Mouse (Mus musculus): ENCODE data around the gene Pnma1. TPM values are rescaled to one million over a fixed set of nuclear protein-coding genes. Genes with fewer than 3 reads are reported as not detected.

Gene Pnma1
- polyA plus RNA-seq, 1 experiment, result 0.40 TPM

DNA sequence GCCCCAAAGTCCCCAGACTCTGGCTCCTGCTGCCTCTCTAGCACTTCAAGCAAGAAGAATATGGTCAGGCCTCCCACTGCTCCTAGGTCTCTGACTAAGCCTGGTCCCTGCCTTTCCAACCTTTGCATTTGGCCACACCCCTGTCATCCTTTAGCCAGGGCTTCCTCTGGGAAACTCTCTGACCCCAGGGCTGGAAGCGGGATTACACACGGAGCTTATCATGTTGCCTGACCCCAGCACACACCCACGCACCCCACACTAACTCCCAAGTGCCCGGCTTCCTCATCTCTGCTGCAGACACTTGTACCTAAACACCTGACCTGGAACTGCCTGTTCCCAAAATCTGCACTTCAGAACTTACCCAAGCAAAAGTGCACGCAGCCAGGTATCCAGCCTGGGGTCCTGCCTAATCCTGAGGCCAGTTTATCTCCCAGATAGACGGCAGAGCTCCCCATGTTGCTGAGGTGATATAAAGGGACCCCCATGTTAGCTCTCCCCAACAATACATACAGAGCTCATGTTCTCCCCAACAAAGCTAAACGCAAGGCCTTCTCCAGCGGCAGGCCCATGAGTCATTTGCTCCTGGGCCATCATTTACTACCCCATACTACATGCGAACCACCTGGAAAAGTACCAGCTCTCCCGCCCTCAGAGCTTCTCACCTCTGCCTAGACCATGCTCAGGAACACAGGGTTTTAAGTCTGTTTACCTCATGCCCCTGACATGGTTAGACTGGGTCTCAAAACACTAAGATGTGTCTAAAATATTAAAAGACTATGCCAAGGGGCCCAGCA is 30.6 kb upstream of the Pnma1 start:
- Histone ChIP-seq H3K36me3 (ENCODE audit: control insufficient read depth, insufficient read depth, low read length) (peaks cover 3% of the 10 kb centered on the region), H3K27me3 (ENCODE audit: control insufficient read depth, insufficient read depth, low read length) (no peaks in the 10 kb centered on the region), H3K4me3 (ENCODE audit: extremely low read depth, insufficient read depth, insufficient read length) (no peak overlapping the region), H3K4me1 (ENCODE audit: control insufficient read depth, insufficient read depth, insufficient read length) (peaks cover 66% of the 10 kb centered on the region), H3K27ac (ENCODE audit: insufficient read depth, low read length) (peak overlapping the region; percentile 96)
- 64% methylated on average over 10 of the region's 10 CpGs for WGBS
- peak in 1 of 2 experiments; percentile 5 for DNase-seq (ENCODE audit: low read depth in 1 of 2, low spot score in 2 of 2)
- TF ChIP-seq CTCF (IDR thresholded peaks at IDR 0.05; ENCODE audit: extremely low read depth, insufficient read depth, insufficient read length, insufficient replicate concordance), result no peak
- TF ChIP-seq POLR2A (IDR thresholded peaks at IDR 0.05; ENCODE audit: low read depth, low read length), result no peak

DNA sequence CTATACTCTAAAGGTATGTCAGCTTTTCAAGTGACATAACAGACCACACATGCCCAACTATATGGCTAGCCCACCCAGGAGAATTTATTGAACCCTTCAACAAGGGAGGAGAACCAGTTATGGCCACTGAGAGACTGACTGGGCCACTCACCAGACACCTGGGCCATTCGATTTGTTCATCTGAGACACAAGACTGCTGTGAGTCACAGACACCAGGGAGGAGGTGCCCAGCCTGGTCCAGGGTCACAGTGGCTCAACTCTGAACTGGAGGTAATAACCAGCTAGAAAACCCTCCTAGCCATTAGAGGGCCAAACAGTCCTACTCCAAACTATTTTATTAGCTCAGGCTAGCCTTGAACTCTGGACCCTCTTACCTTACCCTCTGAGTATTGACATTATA is 29.8 kb upstream of the Pnma1 start:
- WGBS, result 51% methylated on average over 1 of the region's 1 CpGs

DNA sequence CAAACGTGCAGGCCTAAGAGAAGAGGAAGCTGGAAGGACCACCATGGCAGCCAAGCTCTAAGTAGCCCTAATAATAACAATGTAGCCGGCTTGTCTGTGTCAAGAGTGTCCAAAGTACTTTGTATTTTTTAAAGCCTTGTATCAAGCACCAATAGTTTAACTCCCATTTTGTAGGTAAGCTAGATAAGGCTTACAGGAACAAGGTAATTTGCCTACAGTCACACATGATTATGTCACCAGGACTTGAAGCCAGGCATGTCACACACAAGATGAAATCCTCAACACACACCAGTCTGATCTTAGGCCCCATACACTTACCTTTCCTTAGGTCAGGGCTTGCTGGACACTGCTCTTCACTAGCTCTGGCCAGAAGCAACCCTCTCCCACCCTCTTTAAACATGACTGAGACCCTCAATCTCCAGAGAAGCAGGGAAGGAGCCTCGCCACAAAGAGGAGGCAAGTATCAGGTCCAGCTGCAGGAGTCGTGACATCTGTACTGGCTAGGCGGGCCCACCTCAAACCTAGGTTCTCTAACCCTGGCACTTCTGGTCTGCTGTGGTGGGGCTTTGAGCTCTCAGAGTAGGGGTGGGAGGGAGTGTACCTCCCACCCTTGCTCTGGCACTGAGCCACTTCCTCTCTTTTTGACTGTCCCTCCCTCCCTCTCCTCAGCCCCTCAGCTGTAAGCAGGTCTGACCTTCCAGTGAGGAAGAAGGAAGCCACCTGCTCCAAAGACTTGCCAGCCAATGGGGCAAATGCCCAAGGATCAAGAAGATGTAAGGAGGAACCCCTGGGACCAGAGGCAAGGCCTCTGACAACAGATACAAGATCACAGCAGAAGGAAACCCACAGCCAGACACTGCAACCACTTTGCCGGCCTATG is 28.8 kb upstream of the Pnma1 start:
- no peak for TF ChIP-seq POLR2A (IDR thresholded peaks at IDR 0.05; ENCODE audit: low read depth, low read length)
- no peak for TF ChIP-seq CTCF (IDR thresholded peaks at IDR 0.05; ENCODE audit: extremely low read depth, insufficient read depth, insufficient read length, insufficient replicate concordance)
- Histone ChIP-seq H3K27ac (ENCODE audit: insufficient read depth, low read length) (peak overlapping the region; percentile 96), H3K4me3 (ENCODE audit: extremely low read depth, insufficient read depth, insufficient read length) (peak overlapping the region; percentile 50; the same call in 1 of the 2 replicates), H3K27me3 (ENCODE audit: control insufficient read depth, insufficient read depth, low read length) (no peaks in the 10 kb centered on the region), H3K36me3 (ENCODE audit: control insufficient read depth, insufficient read depth, low read length) (peaks cover 18% of the 10 kb centered on the region), H3K4me1 (ENCODE audit: control insufficient read depth, insufficient read depth, insufficient read length) (peaks cover 73% of the 10 kb centered on the region)
- 18% methylated on average over 6 of the region's 6 CpGs for WGBS
- peak in 1 of 2 experiments; percentile 58 for DNase-seq (ENCODE audit: low read depth in 1 of 2, low spot score in 2 of 2)

More for the DNA sequence above, 29.8 kb upstream of the Pnma1 start:
- TF ChIP-seq POLR2A (IDR thresholded peaks at IDR 0.05; ENCODE audit: low read depth, low read length), result no peak
- no peak for TF ChIP-seq CTCF (IDR thresholded peaks at IDR 0.05; ENCODE audit: extremely low read depth, insufficient read depth, insufficient read length, insufficient replicate concordance)
- H3K27me3 ChIP-seq (ENCODE audit: control insufficient read depth, insufficient read depth, low read length), result no peaks in the 10 kb centered on the region
- H3K27ac ChIP-seq (ENCODE audit: insufficient read depth, low read length), result peak overlapping the region; percentile 96
- peaks cover 73% of the 10 kb centered on the region for H3K4me1 ChIP-seq (ENCODE audit: control insufficient read depth, insufficient read depth, insufficient read length)
- H3K4me3 ChIP-seq (ENCODE audit: extremely low read depth, insufficient read depth, insufficient read length), result no peak overlapping the region
- DNase-seq (ENCODE audit: low read depth in 1 of 2, low spot score in 2 of 2), result peak in 1 of 2 experiments; percentile 4
- H3K36me3 ChIP-seq (ENCODE audit: control insufficient read depth, insufficient read depth, low read length), result peaks cover 11% of the 10 kb centered on the region

DNA sequence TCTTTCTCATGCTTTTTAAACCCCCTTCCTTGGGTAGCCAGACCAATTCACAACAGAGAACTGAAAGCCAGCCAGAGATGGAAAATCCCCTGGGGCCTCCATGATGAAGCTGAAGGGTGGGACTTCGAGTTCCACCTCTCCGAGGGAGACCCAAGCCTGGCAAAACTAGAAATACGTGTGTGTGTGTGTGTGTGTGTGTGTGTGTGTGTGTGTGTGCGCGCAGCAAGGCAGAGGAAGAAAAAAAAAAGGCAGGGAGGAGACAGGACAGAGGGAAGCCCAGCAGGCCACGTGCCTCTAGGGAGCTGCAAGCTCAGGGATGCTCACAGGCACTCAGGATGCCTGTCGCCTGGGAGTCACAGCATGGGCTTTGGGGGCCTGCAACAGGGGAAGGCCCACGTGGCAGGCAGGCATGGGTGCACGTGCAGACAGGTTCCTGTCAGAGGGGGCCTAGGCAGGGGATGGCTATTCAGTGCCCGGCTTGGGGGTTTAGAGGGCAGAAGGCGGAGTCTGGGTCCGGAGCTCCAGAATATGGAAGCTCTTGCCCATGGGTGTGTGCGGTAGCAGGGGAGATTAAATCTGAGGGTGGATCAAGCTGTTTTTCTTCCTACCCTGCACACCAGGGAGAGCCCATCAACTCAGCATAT is 28.0 kb upstream of the Pnma1 start:
- peak in 1 of 2 experiments; percentile 56 for DNase-seq (ENCODE audit: low read depth in 1 of 2, low spot score in 2 of 2)
- peaks cover 64% of the 10 kb centered on the region for H3K4me1 ChIP-seq (ENCODE audit: control insufficient read depth, insufficient read depth, insufficient read length)

DNA sequence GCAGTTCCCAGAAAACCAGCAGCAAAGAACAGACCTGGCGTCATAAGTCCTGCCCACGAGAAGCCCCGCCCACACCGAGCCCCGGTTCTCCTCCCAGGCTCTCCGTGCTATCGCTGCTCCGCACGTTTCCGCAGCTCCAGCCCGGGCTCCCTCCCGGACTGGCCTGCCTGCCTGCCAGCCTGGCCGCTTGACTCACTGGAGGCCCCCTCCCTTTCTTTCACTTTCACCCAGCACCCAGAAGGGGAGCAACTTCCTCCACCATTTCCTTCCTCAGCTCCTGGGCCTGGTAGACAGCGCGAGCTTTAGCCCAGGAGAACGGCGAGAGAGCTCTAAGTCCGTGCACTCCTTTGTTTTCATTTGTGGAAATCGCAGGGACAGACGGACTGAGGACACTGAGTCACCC is 27.4 kb upstream of the Pnma1 start:
- H3K4me3 ChIP-seq (ENCODE audit: extremely low read depth, insufficient read depth, insufficient read length), result peak overlapping the region; percentile 50
- no peaks in the 10 kb centered on the region for H3K27me3 ChIP-seq (ENCODE audit: control insufficient read depth, insufficient read depth, low read length)
- peaks cover 59% of the 10 kb centered on the region for H3K4me1 ChIP-seq (ENCODE audit: control insufficient read depth, insufficient read depth, insufficient read length)
- WGBS, result 1% methylated on average over 20 of the region's 20 CpGs
- no peak for TF ChIP-seq CTCF (IDR thresholded peaks at IDR 0.05; ENCODE audit: extremely low read depth, insufficient read depth, insufficient read length, insufficient replicate concordance)
- no peak for TF ChIP-seq POLR2A (IDR thresholded peaks at IDR 0.05; ENCODE audit: low read depth, low read length)
- H3K36me3 ChIP-seq (ENCODE audit: control insufficient read depth, insufficient read depth, low read length), result peaks cover 24% of the 10 kb centered on the region
- DNase-seq (ENCODE audit: low read depth in 1 of 2, low spot score in 2 of 2), result peak; percentile 62 to 78
- H3K27ac ChIP-seq (ENCODE audit: insufficient read depth, low read length), result peak overlapping the region; percentile 96

More for the DNA sequence above, 28.0 kb upstream of the Pnma1 start:
- no peak for TF ChIP-seq CTCF (IDR thresholded peaks at IDR 0.05; ENCODE audit: extremely low read depth, insufficient read depth, insufficient read length, insufficient replicate concordance)
- TF ChIP-seq POLR2A (IDR thresholded peaks at IDR 0.05; ENCODE audit: low read depth, low read length), result no peak
- peak overlapping the region; percentile 96 for H3K27ac ChIP-seq (ENCODE audit: insufficient read depth, low read length)
- H3K27me3 ChIP-seq (ENCODE audit: control insufficient read depth, insufficient read depth, low read length), result no peaks in the 10 kb centered on the region
- 7% methylated on average over 13 of the region's 13 CpGs for WGBS
- H3K36me3 ChIP-seq (ENCODE audit: control insufficient read depth, insufficient read depth, low read length), result peaks cover 21% of the 10 kb centered on the region
- H3K4me3 ChIP-seq (ENCODE audit: extremely low read depth, insufficient read depth, insufficient read length), result peak overlapping the region; percentile 50

DNA sequence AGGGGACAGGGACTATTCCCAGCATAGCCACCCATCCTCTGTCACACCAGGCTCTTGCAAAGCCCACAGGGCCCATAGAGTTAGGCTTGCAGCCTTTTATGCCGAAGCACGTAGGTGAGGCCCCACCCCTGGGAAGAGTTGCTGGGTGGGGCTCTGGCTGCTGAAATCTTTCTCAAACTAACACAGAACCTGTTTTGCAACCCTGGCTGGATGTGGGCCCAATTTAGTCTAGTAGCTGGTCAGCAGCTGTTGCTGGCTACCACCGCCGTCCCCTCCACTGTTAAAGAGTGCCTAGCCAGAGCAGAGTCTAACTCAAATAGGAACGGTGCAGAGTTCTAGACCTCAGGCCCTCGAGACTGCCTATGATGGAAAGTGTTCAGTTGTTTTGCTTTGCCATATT is 26.6 kb upstream of the Pnma1 start:
- H3K27ac ChIP-seq (ENCODE audit: insufficient read depth, low read length), result peak overlapping the region; percentile 96
- 44% methylated on average over 6 of the region's 6 CpGs for WGBS
- no peak for TF ChIP-seq POLR2A (IDR thresholded peaks at IDR 0.05; ENCODE audit: low read depth, low read length)
- no peak for TF ChIP-seq CTCF (IDR thresholded peaks at IDR 0.05; ENCODE audit: extremely low read depth, insufficient read depth, insufficient read length, insufficient replicate concordance)
- no peak overlapping the region for H3K4me3 ChIP-seq (ENCODE audit: extremely low read depth, insufficient read depth, insufficient read length)
- peak in 1 of 2 experiments; percentile 3 for DNase-seq (ENCODE audit: low read depth in 1 of 2, low spot score in 2 of 2)
- peaks cover 24% of the 10 kb centered on the region for H3K36me3 ChIP-seq (ENCODE audit: control insufficient read depth, insufficient read depth, low read length)
- peaks cover 51% of the 10 kb centered on the region for H3K4me1 ChIP-seq (ENCODE audit: control insufficient read depth, insufficient read depth, insufficient read length)
- H3K27me3 ChIP-seq (ENCODE audit: control insufficient read depth, insufficient read depth, low read length), result no peaks in the 10 kb centered on the region
